Mouse (Mus musculus): Measurements from ENCODE around the gene Tmem51.
"Not testable (repeated sequence)": the region's sequence is repeated elsewhere in the genome, so short reads cannot be mapped to it uniquely, and the experiment has no call there.

Gene Tmem51

DNA sequence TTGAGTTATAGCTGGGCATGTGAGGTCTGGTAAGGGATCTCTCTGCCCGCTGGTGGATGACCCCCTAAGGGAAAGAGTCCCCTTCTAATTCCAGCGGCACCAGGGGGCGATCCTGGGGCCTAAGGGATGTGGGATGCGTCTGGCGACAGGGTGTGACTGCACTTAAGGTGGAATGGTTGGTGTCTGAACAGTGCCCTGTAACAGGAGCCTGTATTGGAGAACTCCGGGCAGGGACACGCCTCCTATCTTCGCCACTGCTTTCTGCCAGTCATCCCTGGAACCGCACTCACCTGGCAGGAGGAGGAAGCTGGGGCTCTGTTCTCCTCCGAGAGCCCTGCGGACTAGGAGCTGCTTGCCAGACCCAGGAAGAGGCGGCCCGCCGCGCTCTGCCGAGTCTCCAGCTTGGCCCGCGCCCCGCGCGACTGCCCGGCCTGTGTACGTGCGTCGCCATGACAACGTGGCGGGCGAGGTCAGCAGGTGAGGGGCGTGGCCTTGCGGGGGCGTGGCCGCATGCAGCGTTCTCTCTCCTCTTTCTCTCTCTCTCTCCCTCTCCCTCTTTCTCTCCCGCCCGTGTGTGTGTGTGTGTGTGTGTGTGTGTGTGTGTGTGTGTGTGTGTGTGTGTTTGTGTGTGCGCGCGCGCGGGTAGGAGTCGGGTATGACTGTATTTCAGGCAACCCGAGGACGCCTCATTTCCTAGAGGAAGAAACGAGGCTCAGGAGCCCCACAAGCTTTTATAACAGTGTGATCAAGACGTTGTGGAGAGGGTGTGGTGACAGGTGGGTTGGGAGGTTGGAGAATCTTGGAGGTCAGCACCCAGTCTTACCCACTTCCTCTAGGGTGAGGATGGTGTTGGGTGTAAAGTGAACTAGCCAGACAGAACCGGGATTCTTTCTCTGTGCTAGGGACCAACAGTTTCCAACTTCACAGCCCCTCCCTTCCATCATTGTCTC lies 69.2 kb downstream of the Tmem51 start, which contains the start of gene Fhad1:
Gene Fhad1 (minus strand): TSS at position 424 of the 950 bp plus-strand sequence.
- peak; percentile 80 to 89 for DNase-seq

DNA sequence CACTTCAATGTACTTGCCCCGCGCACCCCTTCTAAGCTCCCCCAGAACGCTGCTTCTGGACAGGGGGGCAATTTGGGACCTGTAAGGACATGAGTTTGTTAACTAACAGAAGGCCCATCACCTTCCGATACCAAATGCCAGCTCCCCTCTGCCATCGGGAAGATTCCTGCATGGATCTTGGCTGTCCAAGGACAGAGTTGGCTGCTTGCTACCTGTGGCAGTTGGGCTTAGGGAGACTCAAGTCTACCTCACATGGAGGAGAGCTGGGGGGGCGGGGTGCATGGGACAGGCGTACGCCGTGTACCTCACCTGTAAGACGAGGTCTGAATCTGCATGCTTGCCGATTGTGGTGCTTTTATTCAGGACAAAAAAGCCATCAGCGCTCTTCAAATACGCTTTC lies 72.9 kb downstream of the Tmem51 start:
- no peak for DNase-seq

DNA sequence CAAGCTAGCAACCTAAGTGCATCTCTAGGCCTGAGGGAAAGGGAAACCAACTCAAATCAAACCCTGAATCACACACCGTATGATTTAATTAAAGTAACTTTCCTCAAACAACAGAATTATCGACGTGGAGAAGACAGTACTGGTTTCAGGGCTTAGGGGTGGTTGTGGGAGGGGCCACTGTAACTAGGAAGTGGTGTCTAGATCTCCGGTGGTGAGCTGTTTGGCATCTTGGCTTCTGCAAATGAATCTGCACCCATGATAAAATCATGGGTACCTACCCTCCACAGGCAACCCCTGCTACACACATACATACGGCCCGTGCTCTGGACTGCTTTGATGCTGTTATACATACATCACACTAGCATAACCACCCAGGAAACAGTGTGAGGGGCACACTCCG lies 73.7 kb downstream of the Tmem51 start:
- no peak for DNase-seq

DNA sequence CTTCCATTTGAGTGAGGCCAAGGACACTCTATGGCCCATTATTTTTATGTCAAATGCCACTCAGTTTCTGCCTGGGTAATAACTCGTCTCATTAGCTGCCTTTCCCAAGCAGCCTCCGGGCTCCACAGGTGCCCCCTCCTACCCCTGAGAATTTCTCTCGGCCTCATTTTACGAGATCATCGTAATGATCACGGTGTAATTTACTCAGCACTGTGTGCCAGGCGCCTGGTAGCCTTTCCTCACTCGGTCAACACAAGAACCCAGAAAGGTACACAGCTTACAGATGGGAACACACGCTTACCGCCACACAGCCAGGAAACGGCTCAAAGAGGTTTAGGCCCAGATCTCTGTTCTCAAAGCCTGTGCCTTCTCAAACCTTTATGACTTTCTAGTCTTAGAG lies 75.9 kb downstream of the Tmem51 start:
- DNase-seq, result no peak

DNA sequence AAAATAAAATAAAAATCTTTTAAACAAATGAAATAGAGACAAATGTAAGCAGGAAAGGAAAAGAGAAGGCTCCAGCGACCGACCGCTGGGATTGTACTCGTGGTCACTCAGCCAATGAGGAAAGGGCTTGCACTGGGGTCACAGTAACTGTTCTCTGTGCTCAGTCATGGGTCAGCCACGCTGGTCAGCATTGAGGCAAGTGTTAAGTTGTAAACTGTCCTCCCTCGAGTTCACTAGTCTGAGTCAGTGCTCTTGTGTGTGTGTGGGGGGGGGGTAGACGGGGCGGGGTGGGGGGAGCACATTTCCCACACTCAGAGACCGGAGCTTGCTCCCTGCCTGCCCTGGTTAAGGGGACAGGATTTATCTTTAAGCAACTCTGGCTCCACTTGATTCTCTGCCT lies 83.5 kb downstream of the Tmem51 start:
- no peak for DNase-seq

DNA sequence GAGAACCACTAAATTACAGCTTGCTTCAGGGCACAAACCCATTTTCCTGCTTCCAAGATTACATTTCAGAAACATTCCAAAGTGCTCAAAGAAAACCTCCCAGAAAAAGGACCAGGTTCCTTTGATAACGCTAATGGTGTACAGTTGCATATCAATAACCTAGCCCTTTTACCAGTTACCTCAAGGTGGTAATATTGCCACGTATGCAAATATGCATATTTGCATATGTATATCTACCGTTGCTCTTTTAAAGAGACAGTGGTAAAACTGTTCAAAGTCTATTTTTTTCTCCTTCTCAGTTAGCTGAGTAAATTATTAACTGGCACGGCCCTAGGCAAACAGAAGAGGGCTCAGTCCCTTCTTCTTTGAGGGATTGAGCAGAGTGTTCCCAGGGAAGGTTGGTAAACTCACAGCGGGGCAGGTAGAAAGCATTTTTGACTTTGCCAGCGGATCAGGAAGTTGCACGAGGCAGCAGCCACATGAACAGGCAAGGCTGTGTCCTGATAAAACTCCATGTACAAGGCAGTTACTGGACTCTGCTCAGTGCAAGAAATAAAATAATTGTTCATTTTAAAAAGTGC lies 84.5 kb downstream of the Tmem51 start:
- no peak for DNase-seq

DNA sequence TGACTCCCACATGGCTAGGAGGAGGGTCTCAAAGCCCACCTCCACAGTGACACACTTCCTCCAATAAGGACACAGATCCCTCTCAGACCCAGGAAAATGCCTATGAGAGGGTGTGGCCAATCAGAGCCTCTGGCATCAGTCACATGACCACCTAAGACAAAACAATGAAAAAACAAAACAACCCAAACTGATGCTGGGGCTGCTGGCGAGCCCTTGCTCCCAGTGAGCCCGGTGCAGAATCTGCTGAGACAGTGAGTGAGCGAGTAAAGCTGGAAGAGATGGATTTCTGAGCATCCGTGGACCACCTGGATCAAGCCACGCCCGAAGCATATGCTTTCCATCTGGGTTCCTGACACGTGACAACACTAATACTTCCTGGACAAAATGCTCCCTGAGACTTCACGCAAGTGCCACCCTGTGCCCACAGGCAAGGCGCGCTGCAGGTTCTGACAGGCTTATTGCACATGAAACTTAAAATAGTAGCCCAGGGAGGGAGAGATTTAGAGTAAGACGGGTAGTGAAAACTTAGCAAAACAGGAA lies 85.8 kb downstream of the Tmem51 start:
- DNase-seq, result no peak

DNA sequence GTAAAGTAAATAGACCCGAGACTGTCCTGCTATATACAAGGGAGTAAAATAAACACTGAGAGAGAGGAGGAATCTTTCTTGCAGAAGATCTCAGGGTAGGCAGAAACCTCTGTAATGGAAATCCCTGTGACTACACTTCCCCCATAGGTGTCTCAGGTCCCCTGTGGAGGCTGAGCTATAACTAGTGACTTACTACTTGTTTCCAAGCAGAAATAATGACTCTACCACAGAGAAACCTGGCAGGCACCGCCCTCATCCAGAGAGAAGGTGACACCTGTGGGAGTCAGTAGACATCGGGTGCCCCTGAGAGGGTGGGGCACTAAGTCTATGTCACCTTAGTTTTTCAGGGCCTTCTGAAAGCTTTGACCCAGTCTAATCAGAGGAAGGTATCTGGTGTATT lies 87.2 kb downstream of the Tmem51 start:
- DNase-seq, result no peak

DNA sequence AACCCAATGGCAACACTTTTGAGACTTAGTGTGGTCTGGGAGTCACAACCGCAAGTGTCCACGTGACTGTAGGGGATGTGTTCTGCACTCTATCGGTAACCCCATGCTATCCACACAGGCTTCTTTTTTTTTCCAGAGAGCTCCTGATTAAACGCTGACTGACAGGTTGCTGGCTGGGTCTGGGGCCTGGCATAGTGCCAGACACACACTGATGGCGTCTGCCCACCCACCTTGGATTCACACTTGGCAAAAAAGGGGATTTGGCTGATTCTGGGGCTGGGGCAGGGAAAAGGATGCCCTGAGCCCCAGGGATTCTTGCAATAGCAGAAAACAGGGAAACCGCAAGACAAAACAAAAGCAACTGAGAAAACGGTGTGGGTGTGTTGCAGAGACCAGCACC lies 88.0 kb downstream of the Tmem51 start:
- no peak for DNase-seq

DNA sequence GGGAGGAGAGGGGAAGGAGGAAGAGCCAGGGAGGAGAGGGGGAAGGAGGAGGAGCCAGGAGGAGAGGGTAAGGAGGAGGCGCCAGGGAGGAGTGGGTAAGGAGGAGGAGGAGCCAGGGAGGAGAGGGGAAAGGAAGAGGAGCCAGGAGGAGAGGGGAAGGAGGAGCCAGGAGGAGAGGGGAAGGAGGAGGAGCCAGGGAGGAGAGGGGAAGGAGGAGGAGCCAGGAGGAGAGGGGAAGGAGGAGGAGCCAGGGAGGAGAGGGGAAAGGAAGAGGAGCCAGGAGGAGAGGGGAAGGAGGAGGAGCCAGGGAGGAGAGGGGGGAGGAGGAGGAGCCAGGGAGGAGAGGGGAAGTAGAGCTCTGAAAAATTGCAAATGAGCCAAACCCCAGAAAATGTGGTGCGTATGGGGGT lies 90.0 kb downstream of the Tmem51 start:
- DNase-seq, result not testable (repeated sequence)

DNA sequence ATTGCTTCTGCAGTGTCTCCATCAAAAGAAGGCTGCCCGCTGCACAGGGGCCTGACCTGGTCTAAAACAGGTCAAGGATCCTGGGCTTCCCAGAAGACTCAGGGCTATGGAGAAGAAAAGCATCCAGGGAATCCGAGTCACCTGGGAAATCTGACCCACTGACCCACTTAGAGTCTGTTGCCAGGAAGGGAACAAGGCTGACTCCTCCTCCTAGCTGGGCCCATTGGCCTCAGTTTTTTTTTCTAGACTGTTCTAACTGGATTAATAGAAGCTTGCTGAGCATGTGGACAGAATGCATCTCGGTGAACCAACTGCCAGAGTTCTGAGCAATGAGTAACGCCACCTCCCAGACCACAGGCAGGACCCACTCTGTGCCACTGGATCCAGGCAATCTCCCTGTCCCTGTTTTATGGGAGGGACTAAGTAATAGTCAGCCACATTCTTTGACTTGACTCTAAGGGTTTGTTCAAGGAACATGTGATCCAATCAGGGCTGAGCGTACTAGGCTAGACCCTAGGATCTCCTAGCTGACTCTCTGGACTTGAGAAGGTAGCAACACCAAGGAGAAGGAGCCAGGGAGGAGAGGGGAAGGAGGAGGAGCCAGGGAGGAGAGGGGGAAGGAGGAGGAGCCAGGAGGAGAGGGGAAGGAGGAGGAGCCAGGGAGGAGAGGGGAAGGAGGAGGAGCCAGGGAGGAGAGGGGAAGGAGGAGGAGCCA lies 90.6 kb downstream of the Tmem51 start:
- no peak for DNase-seq

DNA sequence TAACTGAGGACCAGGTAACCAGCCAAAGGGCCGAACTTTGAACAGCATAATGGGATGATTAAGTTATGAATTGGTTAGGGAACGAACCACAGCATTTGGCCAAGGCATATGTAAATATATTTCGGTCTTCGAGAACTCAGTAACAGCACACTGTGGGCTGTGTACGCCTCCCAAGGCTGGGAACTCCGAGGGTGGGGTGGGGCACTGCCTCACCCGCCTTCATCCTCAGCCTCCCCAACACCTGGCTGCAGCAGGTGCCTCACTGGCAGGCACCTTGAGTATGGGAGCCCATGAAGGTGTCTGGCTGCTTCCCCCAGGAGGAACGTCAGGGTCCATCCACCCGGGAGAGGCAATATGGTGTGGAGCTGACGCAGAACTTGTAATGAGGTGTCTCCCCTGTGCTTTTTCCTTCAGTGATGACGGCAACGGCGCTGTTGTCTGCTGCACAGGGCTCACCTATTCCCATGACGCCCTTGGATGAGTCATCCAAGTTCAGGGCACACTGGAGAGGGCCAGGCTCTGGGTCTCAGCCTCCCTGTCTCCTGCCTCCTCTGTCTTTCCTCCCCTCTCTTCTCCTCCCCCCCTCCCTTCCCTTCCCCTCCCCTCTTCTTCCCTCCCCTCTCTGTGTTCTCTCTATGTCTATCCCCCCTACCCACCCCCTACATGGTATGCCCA lies 91.4 kb downstream of the Tmem51 start:
- no peak for DNase-seq

DNA sequence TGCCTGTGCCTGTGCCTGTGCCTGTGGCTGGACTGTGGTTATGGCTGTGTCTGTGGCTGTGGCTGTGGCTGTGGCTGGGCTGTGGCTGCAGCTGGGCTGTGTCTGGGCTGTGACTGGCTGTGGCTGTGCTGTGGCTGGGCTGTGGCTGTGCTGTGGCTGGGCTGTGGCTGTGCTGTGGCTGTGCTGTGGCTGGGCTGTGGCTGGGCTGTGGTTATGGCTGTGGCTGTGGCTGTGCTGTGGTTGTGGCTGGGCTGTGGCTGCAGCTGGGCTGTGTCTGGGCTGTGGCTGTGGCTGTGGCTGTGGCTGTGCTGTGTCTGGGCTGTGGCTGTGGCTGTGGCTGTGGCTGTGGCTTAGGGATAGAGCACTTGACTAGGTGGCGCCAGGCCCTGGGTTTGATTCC lies 95.9 kb downstream of the Tmem51 start:
- DNase-seq, result no peak

DNA sequence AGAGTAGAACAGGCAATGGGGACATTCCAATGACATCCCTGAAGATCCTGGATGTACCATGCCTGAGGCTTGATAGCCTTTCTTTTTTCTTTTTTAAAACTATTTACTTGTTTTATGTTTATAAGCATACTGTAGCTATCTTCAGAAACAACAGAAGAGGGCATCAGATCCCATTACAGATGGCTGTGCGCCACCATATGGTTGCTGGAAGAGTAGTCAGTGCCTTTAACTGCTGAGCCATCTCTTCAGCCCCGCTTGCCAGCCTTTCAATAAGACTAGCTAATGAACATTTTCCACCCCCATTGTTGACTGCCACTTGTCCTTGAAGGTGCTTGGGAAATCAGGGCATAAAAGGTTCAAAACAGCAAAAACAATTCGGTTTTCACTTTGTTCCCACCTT lies 100.4 kb downstream of the Tmem51 start:
- DNase-seq, result peak in 1 of 2 experiments; percentile 21

DNA sequence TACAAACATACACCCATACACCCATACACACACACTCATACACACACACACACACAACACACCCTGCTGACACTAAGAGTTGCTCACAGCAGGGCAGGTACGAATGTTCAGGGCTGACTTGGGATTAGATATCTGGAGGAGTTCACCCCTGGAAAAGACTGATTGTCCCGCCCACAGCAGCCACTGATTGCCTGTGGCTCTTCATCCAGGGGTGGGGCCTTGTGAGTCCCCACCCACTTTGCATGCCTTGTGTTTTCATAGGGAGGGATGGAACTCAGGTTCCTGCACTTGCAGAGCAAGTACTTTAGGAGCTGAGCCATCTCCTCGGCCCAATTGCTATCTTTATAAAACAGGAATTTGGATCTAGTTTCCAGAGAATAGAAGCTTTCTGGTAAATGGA lies 102.6 kb downstream of the Tmem51 start:
- peak in 1 of 2 experiments; percentile 17 for DNase-seq

Data from lung, postnatal 4 days (tissue).